Mouse (Mus musculus): ENCODE data around the gene Gstt4.

Gstt4 gene

DNA sequence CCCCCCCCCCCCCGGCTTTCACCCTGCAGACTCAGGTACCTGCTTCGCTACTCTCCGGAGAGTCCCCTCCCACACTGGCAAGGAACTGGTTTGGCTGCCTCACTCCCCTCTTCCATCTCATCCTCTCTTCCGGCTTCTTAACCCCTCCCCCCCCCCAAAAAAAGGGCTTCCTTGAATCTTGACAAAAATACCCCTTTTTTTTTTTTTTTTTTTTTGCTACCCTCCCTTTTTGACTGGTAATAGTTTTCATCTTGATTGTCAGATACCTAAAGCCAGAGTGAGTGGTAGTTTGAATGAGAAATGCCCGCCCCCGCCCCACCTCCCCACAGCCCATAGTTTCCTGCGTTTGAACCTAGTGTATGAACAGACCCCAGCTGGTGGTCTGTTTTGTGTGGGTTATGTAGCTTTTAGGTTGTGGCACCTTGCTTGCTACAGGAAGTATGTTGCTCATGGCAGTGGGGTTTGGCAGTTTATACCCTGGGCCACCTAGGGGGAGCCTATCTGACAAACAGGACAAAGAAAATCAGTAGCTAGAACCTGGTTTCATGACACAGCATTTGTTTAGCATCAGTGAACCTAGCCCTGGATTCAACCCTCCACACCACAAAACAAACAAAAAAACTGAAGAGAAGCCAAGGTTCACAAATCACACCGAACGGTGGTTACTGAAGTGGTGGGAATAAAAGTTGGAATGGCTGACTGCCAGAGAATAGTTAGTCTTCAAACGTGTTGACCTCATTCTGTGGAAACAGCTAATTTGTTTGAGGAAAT is 13.6 kb upstream of the Gstt4 start:
- peak; percentile 83 for DNase-seq

DNA sequence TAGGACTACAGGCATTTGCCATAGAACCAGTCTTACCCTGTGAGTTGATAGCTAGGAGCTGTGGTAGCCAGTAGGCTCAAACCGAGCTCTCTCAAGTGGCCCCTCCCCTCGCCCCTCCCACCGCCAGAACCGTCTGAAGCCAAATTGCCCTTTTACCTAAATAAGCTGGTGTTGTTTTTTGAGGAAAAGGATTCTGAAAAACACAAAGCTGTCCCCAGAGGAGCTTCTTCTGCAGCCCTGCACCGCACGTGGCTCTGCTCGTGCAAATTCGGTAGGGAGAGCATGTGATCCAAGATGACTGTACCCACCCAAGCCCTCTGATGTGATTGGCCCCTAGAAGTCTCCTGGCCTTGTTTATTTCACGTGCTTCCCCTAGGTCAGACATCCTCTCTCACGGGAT is 13.0 kb upstream of the Gstt4 start:
- peak; percentile 84 for DNase-seq

GRCm38 (mm10) chr10:75834721-75835120 is 12.4 kb upstream of the Gstt4 start:
- DNase-seq, result no peak

GRCm38 (mm10) chr10:75834250-75834649 is 11.9 kb upstream of the Gstt4 start:
- DNase-seq, result peak; percentile 94

DNA sequence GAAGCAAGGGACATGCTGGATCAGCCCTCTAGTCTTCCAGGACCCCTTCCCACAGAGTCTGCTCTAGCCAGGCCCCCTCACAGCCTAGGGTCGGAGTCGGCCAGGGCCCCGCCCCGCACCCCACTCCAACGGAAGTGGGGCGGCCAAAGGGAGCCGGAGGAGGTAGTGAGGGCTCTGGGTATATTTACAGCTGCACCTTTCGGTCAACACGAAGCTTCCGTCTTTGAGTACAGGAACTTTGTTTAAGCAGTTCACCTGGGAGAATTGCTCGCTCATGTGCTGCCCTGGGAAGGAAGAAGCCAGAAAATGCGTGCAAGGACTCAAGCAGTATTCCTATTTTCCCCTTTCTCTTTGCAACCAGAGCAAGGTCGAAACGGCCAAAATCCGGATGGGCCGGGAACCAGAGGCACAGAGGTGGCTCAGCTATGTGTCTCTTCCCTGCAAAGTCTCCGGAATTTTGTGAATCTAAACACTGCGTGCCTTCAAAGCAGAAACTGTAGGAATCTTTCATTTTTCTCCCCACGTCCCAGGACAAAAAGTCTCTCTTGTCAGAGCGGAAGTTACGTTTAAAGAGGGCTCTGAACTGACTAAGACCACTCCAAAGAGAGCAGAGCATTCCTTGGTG is 11.2 kb upstream of the Gstt4 start:
- DNase-seq, result peak; percentile 50

- peak; percentile 77 for DNase-seq
These were observed 10.0 kb upstream of the Gstt4 start for GRCm38 (mm10) chr10:75832272-75832895.

DNA sequence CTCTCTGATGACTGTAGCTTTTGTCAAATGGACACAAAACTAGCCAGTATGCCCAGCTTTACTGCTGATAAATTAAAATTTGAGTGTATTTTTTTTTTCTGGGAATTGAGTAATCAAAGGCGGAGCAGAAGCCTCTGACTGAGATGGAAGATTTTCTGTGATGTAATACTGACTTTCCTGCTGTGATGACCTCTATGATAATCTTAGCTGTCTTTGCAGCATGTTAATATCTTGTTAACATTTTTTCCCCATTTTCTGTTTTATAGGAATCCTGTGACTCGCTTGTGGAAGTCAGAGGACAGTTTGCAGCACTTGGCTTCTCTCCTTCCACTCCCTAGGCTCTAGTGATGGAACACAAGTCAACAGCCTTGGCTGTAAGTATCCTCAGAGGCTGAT is 7.9 kb upstream of the Gstt4 start:
- DNase-seq, result no peak

- no peak for DNase-seq
These were observed 7.4 kb upstream of the Gstt4 start for GRCm38 (mm10) chr10:75829529-75830274.

DNA sequence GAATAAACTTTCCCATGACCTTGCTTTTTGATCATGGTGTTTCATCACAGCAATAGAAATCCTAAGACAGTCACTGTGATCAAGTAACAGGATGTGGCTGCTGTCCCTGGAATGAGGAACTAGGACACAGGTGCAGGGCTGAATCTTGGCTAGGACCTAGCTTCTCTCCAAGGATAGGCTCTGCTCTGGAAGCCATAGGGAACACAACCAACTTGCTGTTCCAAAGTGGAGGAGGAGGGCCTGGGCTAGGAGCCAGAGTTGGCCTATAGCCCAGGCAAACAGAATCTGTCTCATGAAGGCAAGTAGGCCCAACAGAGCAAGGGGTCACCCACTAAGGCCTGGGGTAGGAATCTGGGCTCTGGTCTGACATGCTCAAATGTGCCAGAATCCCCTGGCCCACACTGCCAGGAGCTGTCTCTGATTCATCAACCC is 6.2 kb upstream of the Gstt4 start:
- DNase-seq, result peak; percentile 62

DNA sequence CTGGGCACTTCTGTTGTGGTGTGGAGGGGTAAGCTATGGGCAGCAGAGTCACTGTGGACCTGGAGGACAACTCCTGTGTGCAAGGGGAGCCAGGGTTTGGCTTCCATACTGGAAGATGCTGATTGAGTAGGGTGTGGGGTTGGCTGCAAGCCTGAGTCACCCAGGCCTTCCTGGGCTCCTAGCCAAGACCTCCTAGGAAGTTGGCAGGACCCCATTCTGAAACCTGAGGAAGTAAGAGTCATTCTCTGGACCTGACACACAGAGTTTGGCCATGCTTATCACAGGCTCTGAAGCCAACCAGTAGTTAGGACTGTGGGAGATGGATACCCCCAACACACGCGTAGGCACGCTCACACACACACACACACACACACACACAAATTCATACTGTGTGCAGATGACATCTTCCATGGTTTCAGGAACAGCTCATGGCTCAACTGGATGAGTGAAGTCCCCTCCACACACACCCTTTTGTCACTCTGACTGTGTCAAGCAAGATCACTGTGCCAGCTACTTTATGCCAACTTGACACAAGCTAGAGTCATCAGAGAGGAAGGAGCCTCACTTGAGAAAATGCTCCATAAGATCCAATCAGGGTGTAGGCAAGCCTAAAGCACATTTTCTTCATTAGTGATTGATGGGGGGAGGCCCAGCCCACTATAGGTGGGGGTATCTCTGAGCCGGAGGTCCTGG is 5.5 kb upstream of the Gstt4 start:
- peak; percentile 86 for DNase-seq

DNA sequence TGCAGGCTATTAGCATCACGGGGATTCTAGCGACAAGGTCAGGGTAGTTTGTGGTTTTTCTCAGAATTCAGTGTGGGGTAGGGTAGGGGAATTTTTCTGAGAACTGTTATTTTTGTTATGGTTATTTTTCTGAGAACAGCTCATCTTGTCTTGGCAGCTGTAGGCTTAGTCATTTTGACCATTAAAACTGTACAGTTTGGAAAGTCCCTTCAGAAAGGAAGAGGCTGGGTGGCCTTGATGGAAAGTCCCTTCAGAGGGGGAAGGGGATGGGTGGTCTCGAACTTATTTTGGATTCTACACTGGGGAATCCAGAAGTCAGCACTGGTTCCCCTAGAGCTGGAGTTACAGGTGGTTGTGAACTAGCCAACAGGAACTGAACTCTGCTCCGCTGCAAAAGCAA is 2.2 kb upstream of the Gstt4 start:
- no peak for DNase-seq

DNA sequence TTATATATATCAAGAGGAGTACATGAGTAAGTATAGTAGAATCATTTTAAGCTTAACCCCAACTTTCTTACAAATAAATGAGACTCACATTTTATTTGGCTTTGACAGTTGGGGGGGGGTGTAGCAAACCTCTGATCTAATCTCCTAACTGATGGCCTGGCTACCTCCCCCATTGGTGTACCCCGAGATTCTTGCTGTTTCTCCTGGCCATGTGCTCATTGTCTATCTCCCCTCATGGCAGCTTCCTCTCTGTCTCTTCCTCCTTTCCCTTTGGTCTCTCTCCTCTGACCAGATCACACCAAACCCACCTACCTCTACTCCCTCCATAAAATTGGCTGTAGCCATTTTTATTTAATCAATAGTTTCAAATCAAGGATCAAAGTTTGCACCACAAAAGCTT is 1.4 kb upstream of the Gstt4 start:
- no peak for DNase-seq

GRCm38 (mm10) chr10:75819882-75820281 is 2.5 kb downstream of the Gstt4 start:
- DNase-seq, result no peak

- DNase-seq, result no peak
These were observed 3.7 kb downstream of the Gstt4 start for GRCm38 (mm10) chr10:75818641-75819040.

- DNase-seq, result no peak
These were observed 18.1 kb downstream of the Gstt4 start for GRCm38 (mm10) chr10:75804217-75804616.

DNA sequence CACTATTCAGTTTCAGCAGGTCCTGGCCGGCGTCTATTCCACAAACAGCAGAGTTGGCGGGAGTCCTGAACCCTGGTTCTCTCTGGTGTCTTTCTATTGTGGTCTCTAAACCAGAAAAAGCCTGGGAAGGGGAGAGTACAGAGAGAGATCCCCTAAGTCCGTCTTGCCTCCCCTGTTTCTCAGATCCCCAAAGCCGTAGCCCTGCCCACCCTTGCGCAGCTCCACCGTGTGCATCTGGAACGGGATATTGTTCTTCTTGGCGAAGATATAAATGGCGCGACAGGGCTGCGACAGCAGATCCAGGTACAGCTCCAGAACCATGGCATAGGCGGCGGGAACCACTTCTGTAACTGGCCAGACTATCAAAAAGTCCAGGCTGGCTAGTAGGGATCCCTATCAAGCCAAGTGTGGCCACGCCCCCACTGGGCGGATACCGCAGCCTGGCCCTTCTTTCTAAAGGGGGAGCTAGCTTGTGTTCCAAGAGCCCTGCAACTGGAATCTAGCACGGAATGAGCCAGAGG is 24.1 kb downstream of the Gstt4 start, which contains the start of gene Gstt1:
Gstt1 (minus strand) TSS at position 409 of the 521 bp plus-strand sequence.
- DNase-seq, result peak; percentile 77

- peak; percentile 64 for DNase-seq
These were observed 24.6 kb downstream of the Gstt4 start for GRCm38 (mm10) chr10:75797619-75798175.

DNA sequence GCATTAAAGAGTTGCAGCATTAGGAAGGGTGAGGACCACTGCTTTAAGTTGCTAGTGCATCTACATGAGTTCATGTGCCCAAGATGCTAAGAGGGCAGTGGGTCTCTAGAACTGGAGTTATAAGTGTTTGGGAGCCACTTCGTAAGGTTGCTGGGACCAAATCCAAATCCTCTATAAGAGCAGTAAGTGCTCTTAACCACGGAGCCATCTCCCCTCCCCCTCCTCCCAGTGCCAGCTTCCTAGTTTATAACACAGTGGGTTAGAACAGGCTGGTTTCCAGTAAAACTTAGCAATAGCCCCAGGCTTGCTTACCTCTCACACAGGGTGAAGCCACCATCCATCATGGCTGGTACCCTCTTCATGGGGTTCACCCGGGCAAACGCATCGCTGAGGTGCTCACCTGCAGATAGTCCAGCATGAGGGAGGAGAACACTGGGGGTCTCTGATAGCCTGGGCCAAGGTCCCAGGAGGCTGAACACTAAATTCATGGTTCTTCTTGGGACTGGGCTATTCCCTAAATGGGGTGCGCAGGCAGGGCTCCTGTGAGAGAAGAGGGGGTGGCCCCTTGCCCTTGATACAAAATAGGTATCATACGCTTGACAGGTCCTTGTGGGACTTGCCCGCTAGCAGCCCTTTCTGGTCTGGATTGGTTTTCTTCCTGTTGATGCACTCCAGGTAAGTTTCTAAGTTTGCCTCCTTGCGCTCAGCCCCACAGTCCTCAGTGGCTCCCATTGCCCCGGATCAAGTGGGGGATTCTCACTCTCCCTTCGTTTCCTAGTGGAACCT is 25.4 kb downstream of the Gstt4 start:
- DNase-seq, result peak; percentile 21

GRCm38 (mm10) chr10:75794880-75795279 is 27.5 kb downstream of the Gstt4 start:
- peak; percentile 74 for DNase-seq

DNA sequence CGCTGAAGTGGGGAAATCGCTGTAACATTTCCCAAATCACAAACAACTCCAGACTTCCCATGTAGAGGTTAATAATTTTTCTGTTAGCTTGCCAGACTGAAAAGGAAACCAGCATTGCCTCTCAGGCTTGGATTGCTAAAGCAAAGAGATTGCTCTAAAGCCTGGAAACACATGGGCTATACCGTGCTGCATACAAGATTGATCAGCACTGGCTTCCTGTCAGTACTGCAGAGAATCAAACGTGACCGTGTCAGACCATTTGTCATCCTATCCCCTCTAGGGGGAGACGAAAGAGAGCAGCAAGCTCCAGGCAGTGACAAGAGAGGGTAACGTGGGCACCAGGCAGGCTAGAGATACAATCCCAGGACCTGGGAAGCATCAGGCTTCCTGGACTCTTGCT is 31.6 kb downstream of the Gstt4 start:
- DNase-seq, result no peak

GRCm38 (mm10) chr10:75789841-75790240 is 32.5 kb downstream of the Gstt4 start:
- peak; percentile 72 for DNase-seq
